Mouse (Mus musculus) forebrain, postnatal 0 days (tissue): ENCODE data around the gene Ascl1. TPM values are rescaled to one million over a fixed set of nuclear protein-coding genes. Genes with fewer than 3 reads are reported as not detected.
A peak's percentile ranks its signal among the peaks of the same experiment; 100 is the strongest.

Experiments used
- ATAC-seq: fragments of 200-750 bp; cut with Nextera tagmentation; 2 replicates; pipeline ENCODE4 v1.8.0; 2017; ENCODE audit warnings: mild to moderate bottlenecking, moderate library complexity
- DNase-seq: peaks from one replicate; pipeline ENCODE4 v3.0.0-alpha.2; 2015
- H3K27ac ChIP-seq: fragments of 300-500 bp; sonication (generic); 2 replicates; pipeline ENCODE4 v1.5.1; 2014; ENCODE audit warnings: low read depth, mild to moderate bottlenecking, antibody characterized with exemption, low read length, moderate library complexity, mixed read lengths
- H3K27me3 ChIP-seq: fragments of 300-500 bp; sonication (generic); 2 replicates; pipeline ENCODE4 v1.6.1; 2014; ENCODE audit warnings: mild to moderate bottlenecking, low read length, mixed read lengths; ENCODE audit not compliant: insufficient read depth
- H3K36me3 ChIP-seq: fragments of 300-500 bp; sonication (generic); 2 replicates; pipeline ENCODE4 v1.6.1; 2014; ENCODE audit warnings: mild to moderate bottlenecking, moderate library complexity; ENCODE audit not compliant: insufficient read depth
- H3K4me1 ChIP-seq: fragments of 300-500 bp; sonication (generic); 2 replicates; pipeline ENCODE4 v1.6.1; 2014; ENCODE audit warnings: antibody characterized with exemption; ENCODE audit not compliant: insufficient read depth
- H3K4me2 ChIP-seq: fragments of 300-500 bp; sonication (generic); 2 replicates; pipeline ENCODE4 v1.6.1; 2014; ENCODE audit warnings: low read depth, mild to moderate bottlenecking, moderate library complexity
- H3K4me3 ChIP-seq: fragments of 300-500 bp; sonication (generic); 2 replicates; pipeline ENCODE4 v1.5.1; 2014; ENCODE audit warnings: low read depth, low read length, mixed read lengths
- H3K9ac ChIP-seq: fragments of 300-500 bp; sonication (generic); 2 replicates; pipeline ENCODE4 v1.6.1; 2014; ENCODE audit warnings: mild to moderate bottlenecking
- H3K9me3 ChIP-seq: fragments of 300-500 bp; sonication (generic); 2 replicates; pipeline ENCODE4 v1.6.1; 2016; ENCODE audit warnings: low read length
- CTCF ChIP-seq: sonication (generic); IDR thresholded peaks from 2 replicates; pipeline ENCODE4 v1.5.1; 2016; ENCODE audit warnings: antibody characterized with exemption, control low read depth, low read depth
- WGBS: fragments of 180-500 bp; shearing (Covaris S2); extraction: QIAGEN DNeasy Blood & Tissue Kit; methylation state at CpG from one replicate; pipeline ENCODE4 v1.1.7; 2014; 5-methylcytosine and 5-hydroxymethylcytosine counted together
- polyA plus RNA-seq: library from polyadenylated mRNA; unstranded; fragments of >200 nt; fragmentation: Nextera tagmentation; extraction: Ambion mirVana; gene quantifications from 2 replicates; pipeline ENCODE4 v1.2.1, GENCODE M21; 2015
- total RNA-seq: library from RNA; depleted of rRNA; stranded (reverse); fragments of >200 nt; gene quantifications from 2 replicates; pipeline ENCODE4 v1.2.3, GENCODE M21; 2014; rRNA removed

The Ascl1 gene
- total RNA-seq (19.5 and 25.1 TPM in 2 replicates), polyA plus RNA-seq (4.7 and 5.6 TPM in 2 replicates)

GRCm38 (mm10) chr10:87493576-87493975 lies at the start of gene Ascl1:
TSS of gene Ascl1 (minus strand) at chr10:87493660.
- 1% methylated on average over 33 of the region's 34 CpGs for WGBS
- peak; percentile 75 for DNase-seq
- peak; percentile 45 for ATAC-seq
- no peak for TF ChIP-seq CTCF
- Histone ChIP-seq H3K27ac (peak within 1 kb of the TSS; percentile 89), H3K9me3 (no peaks in the 10 kb centered on the region), H3K4me2 (peak within 1 kb of the TSS; percentile 95), H3K4me3 (peak within 1 kb of the TSS; percentile 69), H3K4me1 (0 out of 2 replicates have a peak, but pooled peaks cover 6% of the 10 kb centered on the region), H3K36me3 (no peaks in the 10 kb centered on the region), H3K9ac (peak within 1 kb of the TSS; percentile 65), H3K27me3 (no peaks in the 10 kb centered on the region)

GRCm38 (mm10) chr10:87534172-87534571 lies 40.7 kb upstream of the Ascl1 start:
- Histone ChIP-seq H3K9ac (no peak overlapping the region), H3K36me3 (no peaks in the 10 kb centered on the region), H3K27ac (no peak overlapping the region), H3K4me3 (no peak overlapping the region), H3K4me2 (no peak overlapping the region), H3K9me3 (no peaks in the 10 kb centered on the region), H3K4me1 (no peaks in the 10 kb centered on the region), H3K27me3 (no peaks in the 10 kb centered on the region)
- WGBS: 95% methylated on average over 1 of the region's 1 CpGs
- DNase-seq (no peak), ATAC-seq (no peak)
- no peak for TF ChIP-seq CTCF

GRCm38 (mm10) chr10:87521646-87522045 lies 28.2 kb upstream of the Ascl1 start, which contains the start of gene Pah:
TSS of gene Pah (plus strand) at chr10:87521795.
- 91% methylated on average over 5 of the region's 5 CpGs for WGBS
- DNase-seq (no peak), ATAC-seq (no peak)
- no peak within 1 kb of the TSS for H3K27ac ChIP-seq
- no peaks in the 10 kb centered on the region for H3K27me3 ChIP-seq
- H3K36me3 ChIP-seq: no peaks in the 10 kb centered on the region
- no peak within 1 kb of the TSS for H3K4me2 ChIP-seq
- H3K4me3 ChIP-seq: no peak within 1 kb of the TSS
- no peak within 1 kb of the TSS for H3K9ac ChIP-seq
- H3K9me3 ChIP-seq: no peaks in the 10 kb centered on the region
- TF ChIP-seq CTCF: no peak
- H3K4me1 ChIP-seq: no peaks in the 10 kb centered on the region

- H3K4me2 ChIP-seq: no peak overlapping the region
- no peaks in the 10 kb centered on the region for H3K27me3 ChIP-seq
- ATAC-seq (no peak), DNase-seq (no peak)
- no peak overlapping the region for H3K4me3 ChIP-seq
- no peak overlapping the region for H3K27ac ChIP-seq
- no peaks in the 10 kb centered on the region for H3K9me3 ChIP-seq
- WGBS: 83% methylated on average over 4 of the region's 4 CpGs
- H3K36me3 ChIP-seq: no peaks in the 10 kb centered on the region
- TF ChIP-seq CTCF: no peak
- no peaks in the 10 kb centered on the region for H3K4me1 ChIP-seq
- H3K9ac ChIP-seq: no peak overlapping the region
Measured at GRCm38 (mm10) chr10:87520401-87521116, 27.1 kb upstream of the Ascl1 start.

GRCm38 (mm10) chr10:87518585-87518984 lies 25.1 kb upstream of the Ascl1 start:
- WGBS: 88% methylated on average over 2 of the region's 2 CpGs
- Histone ChIP-seq H3K4me3 (no peak overlapping the region), H3K27ac (no peak overlapping the region), H3K9ac (no peak overlapping the region), H3K4me1 (no peaks in the 10 kb centered on the region), H3K9me3 (no peaks in the 10 kb centered on the region), H3K36me3 (no peaks in the 10 kb centered on the region), H3K27me3 (no peaks in the 10 kb centered on the region), H3K4me2 (no peak overlapping the region)
- no peak for ATAC-seq
- no peak for TF ChIP-seq CTCF
- DNase-seq: no peak

GRCm38 (mm10) chr10:87513052-87513451 lies 19.6 kb upstream of the Ascl1 start:
- Histone ChIP-seq H3K9me3 (no peaks in the 10 kb centered on the region), H3K27me3 (no peaks in the 10 kb centered on the region), H3K4me3 (no peak overlapping the region), H3K27ac (no peak overlapping the region), H3K9ac (no peak overlapping the region), H3K4me2 (no peak overlapping the region), H3K4me1 (no peaks in the 10 kb centered on the region), H3K36me3 (no peaks in the 10 kb centered on the region)
- DNase-seq (no peak), ATAC-seq (no peak)
- TF ChIP-seq CTCF: peak; percentile 16; the same call in 1 of the 2 replicates

- H3K9me3 ChIP-seq: no peaks in the 10 kb centered on the region
- no peak overlapping the region for H3K27ac ChIP-seq
- WGBS: 87% methylated on average over 4 of the region's 4 CpGs
- H3K4me3 ChIP-seq: no peak overlapping the region
- no peaks in the 10 kb centered on the region for H3K27me3 ChIP-seq
- DNase-seq (no peak), ATAC-seq (no peak)
- H3K4me1 ChIP-seq: no peaks in the 10 kb centered on the region
- no peaks in the 10 kb centered on the region for H3K36me3 ChIP-seq
- TF ChIP-seq CTCF: no peak
- no peak overlapping the region for H3K9ac ChIP-seq
- H3K4me2 ChIP-seq: no peak overlapping the region
Measured at GRCm38 (mm10) chr10:87508581-87508980, 15.1 kb upstream of the Ascl1 start.
